Mouse (Mus musculus) cerebellum, postnatal 10 days (tissue): ENCODE data around the gene Oas1c.
"Not testable (repeated sequence)": the region's sequence is repeated elsewhere in the genome, so short reads cannot be mapped to it uniquely, and the experiment has no call there.

Experiments
- DNase-seq, 2 experiments: peaks; one replicate each; pipeline ENCODE4 v3.0.0; 2021; ENCODE audit warnings: mixed read lengths in 2 of 2

Oas1c gene

DNA sequence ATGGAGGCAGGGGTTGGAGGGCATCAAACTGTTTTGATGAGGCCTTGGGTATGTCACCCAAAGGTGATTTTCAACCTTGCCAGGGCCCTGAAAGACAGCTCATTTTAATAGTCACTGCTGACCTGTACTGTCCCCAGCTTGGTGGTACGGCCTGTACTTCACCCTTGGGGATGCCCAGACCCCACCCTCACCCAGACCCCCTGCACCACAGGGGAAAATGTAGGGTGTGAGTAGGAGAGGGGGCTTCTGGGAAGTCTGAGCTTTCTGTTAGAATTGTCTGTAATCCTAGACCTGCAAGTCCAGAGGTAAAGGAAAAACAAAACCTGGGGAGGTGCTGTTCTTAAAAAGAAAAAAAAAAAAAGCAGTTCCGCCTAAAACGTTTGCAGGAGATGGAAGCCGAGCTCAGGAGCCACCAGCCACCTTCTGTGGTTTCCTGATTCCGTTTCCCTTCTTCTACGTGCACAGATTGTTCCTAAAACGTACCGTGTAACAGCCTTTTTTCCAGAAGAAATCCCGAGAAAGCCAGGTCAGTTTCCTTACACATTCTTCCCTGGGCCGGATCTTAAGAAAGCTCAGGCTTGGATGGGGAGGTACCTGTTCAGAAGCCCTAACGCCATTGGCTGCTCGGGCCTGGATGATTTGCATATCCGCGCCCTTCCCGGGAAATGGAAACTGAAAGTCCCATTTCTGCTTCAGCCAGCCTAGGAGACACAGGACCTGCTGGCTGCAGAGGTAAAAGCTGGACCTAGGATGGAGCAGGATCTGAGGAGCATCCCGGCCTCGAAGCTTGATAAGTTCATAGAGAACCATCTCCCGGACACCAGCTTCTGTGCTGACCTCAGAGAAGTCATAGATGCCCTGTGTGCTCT is at the start of gene Oas1c:
Oas1c (minus strand) TSS at position 564 of the 869 bp plus-strand sequence.
- DNase-seq, result peak; percentile 82 to 83

DNA sequence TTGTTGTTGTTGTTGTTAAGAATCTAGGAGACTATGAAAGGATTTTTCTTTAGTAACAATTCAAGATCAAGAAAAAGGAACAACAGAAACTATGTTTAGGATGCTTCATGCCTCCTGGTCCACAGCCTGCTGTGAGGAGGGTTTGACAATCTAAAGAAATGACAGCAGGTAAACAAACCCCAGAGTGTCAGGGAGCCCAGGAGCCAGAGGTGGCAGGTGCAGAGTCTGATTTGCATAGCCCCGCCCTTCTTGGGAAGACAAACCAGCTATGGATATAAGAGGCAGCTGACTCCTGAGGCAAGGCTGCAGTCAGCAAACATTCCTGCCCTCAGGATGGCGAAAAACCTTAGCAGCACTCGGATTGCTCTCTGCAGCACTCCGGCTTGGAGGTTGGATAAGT is 48.8 kb upstream of the Oas1c start, which contains the start of gene Oas1h:
Oas1h (plus strand) TSS at position 301 of the 400 bp plus-strand sequence.
- no peak for DNase-seq

DNA sequence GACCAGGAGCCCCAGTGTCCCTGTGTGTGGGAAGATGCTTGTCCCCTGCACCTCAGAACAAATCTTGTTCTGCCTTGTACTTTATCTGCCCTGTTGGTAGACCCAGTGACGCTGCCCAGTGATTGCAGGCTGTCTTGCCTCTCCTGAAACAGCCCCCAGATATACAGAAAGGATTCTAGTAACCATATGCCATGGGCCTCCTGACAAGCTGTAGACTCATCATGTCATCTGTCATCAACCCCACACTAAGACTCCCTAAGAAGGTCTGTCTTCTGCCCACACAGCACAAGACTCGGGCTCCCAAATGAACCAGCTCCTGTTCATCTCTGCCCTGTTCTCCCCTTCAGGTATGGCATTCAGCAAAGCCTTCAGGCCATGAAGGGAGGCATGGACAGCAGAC is 46.9 kb upstream of the Oas1c start:
- DNase-seq, result peak; percentile 51 to 66

GRCm38 (mm10) chr5:120849601-120850136 is 37.4 kb upstream of the Oas1c start:
- peak; percentile 70 to 75 for DNase-seq

DNA sequence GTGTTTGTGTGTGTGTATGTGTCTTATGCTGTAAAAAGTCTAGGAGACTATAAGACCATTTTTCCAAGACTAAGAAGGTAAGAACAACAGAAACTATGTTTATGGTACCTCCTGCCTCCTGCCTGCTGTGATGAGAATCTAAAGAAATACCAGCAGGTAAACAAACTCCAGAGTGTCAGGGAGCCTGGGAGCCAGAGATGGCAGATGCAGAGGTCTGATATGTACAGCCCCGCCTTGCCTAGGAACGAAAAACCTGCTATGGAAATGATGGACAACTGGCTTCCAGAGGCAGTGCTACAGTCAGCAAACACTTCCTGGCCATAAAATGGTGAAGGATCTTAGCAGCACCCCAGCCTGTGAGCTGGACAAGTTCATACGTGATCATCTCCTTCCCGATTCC is 34.8 kb upstream of the Oas1c start, which contains the start of gene Oas1f:
Oas1f (plus strand) TSS at position 301 of the 400 bp plus-strand sequence.
- DNase-seq, result no peak

GRCm38 (mm10) chr5:120844713-120845112 is 32.4 kb upstream of the Oas1c start:
- peak; percentile 62 to 77 for DNase-seq

DNA sequence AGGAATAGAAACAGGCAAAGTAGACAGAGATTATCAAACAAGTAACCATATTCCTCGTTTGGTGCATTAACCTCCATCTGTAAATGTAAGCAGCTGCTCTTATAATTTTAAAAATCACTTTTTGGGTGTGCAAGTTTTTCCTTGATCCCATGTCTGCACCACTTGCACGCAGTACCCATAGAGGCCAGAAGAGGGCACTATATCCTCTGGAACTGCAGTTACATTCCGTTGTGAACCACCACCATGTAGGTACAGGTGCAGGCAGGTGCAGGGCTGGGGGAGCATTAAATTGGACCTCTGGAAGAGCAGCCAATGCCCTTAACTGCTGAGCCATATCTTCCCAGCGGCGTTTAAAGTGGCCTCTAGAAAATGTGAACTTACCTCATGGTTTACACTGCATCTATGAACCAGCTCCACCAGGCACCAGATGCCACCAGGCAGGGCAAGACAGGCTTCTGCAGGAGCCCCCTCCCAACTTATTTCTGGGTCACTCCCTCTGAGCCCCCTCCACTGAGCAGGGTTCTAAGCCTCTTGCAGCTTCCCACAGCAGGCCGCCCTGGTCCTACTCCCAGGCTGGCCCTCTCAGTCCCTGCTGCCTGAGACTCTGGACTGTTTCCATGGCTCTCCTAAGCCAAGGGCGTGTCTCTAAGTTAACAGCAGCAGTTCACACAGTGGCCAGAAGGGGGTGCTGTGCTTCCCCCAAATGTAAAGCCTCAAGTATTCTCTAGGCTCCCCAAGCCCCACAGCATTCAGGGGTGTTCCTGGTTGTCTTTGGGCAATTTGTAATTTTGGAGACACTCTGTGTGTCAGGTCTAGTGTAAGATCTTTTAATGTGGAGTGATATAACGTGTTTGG is 24.6 kb upstream of the Oas1c start:
- DNase-seq, result peak; percentile 81 to 87

DNA sequence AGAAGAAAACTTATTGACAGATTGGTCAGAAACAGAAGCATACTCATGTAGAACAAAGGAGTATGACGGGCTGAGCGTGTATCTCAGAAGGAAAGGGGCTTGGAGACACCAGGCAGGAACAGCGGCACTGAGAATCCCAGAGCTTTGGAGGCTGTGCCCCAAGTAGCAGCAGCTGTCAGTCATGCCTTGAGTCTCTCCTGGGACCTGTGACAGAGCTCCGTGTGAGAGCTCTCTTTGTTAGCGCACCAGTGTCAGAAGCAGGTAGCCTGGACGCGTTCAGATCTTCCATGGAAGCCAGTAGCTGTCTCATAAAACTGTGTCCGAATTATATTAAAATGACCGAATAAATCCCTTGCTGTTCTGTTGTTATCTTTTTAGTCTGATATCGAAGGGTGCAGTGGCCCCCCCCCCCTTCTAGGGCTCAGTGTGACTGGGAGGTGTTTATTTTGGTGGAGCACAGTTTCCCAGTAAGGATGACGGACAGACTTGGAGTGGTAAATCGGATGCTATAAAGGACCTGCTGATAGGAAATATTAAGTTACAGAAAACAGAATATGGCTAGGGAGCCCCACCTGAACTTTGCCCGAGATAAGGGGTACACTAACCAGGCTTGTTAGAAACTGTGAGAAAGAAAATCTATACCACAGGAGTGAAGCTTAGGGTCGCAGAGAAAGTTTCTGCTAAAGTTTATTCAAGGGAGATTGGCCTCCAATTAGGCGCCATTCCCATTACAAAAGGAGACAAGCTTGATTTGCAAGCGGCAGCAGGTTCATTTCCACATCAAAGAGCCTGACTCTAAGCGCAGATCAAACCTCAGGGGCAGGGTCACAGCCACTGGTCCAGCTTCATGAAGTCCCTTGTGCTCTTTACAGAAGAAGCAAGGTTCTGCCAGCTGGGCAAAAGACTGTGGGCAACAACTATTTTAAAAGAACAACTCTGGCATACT is 21.3 kb upstream of the Oas1c start:
- DNase-seq, result no peak

GRCm38 (mm10) chr5:120831031-120831430 is 18.7 kb upstream of the Oas1c start:
- no peak for DNase-seq

DNA sequence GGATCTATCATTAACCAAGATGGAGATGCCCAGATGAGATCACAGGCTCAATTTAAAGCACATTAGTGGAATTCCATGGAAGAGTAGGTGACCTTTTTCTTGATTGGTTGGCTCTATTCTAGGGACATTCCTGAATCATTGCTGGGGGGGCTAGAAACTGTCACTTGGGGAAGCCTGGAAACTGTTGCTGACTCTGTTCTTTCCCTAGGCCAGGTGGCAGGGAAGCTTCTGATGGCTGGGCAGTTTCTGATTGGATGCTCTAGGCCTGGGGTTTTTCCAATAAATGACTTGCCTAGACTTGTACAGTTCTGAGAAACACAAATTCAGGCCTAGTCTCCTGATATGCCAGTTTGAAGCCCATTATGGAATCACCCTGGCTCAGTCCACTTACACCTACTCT is 6.7 kb upstream of the Oas1c start:
- DNase-seq, result no peak

- peak; percentile 46 to 66 for DNase-seq
These were observed 3.6 kb upstream of the Oas1c start for GRCm38 (mm10) chr5:120815949-120816348.

DNA sequence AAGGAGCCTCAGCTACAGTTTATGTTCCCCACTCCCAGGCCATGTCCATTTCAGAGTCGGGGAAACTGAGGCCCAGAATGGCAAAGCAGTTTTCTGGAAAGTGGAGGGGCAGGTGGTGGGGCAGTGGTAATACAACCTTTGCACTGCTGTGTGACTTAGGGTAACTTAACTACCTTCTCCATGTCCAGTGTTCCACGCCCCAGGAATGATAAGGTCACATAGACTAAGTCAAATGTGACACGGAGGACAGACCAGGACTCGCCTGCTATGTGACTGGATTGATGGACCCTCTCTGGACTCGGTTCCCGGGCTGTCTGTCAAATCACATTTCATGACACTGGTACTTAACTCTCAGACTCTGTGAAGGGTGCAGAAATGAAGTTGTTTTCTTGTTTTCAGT is 709 bp upstream of the Oas1c start:
- no peak for DNase-seq

GRCm38 (mm10) chr5:120809171-120809570 is 3.1 kb downstream of the Oas1c start:
- DNase-seq, result no peak

- peak; percentile 76 to 81 for DNase-seq
These were observed 5.9 kb downstream of the Oas1c start for GRCm38 (mm10) chr5:120806458-120806857.

- no peak for DNase-seq
These were observed 8.7 kb downstream of the Oas1c start for GRCm38 (mm10) chr5:120803596-120803995.

DNA sequence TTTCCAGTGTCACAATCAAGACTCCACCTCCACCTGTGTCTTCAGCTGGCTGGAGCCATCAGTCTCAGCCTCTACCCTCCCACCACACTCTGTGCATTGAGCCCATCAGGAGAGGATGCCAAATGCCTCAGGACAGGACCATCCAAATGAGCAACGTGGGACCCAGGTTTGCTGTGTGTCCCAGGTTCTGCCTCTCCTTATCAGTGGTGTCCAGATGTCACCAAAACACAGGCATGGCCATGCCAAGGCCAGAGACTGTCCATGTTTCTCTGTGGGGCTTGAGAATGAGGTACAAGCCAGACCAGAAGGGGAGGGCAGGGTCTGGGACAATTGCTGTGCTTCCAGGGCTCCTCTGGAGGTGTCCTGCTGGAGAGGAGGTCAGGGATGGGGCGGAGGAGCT is 13.4 kb downstream of the Oas1c start:
- DNase-seq, result not testable (repeated sequence)

- not testable (repeated sequence) for DNase-seq
These were observed 14.2 kb downstream of the Oas1c start for GRCm38 (mm10) chr5:120798147-120798546.

GRCm38 (mm10) chr5:120795480-120796034 is 16.8 kb downstream of the Oas1c start, which contains the start of gene Oas1e:
Gene Oas1e (minus strand): TSS chr5:120795530.
- DNase-seq, result not testable (repeated sequence)

DNA sequence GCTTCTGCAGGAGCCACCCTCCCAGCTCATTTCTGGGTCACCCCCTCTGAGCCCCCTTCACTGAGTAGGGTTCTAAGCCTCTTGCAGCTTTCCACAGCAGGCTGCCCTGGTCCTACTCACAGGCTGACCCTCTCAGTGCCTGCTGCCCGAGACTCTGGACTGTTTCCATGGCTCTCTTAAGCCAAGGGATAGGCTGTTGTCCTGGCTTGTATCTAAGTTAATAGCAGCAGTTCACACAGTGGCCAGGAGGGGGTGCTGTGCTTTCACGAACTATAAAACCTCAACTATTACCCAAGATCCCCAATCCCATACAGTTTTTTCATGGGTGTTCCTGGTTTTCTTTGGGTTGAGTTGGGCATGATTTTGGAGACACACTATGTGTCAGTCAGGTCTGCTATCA is 19.3 kb downstream of the Oas1c start:
- peak; percentile 79 to 87 for DNase-seq

GRCm38 (mm10) chr5:120787042-120787441 is 25.3 kb downstream of the Oas1c start:
- DNase-seq, result no peak

DNA sequence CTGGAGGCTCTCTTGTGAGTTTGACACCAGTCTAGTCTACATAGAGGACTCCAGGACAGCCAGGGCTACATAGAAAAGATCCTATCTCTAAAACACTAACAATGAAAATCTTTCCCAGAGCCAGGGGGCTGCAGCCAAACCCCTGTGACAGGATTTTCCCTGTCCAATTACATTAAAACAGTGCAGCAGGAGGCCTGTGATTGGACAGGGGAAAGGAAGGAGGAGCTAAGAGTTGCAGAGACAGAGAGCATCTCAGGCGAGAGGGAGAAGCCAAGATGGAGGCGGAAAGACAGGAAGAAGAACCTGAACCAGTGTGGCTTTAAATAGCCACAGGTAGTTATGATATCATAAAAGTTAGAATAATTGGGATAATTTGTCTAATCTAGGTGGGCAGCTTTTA is 29.9 kb downstream of the Oas1c start:
- no peak for DNase-seq

GRCm38 (mm10) chr5:120781646-120782045 is 30.7 kb downstream of the Oas1c start:
- DNase-seq, result no peak
